Mouse (Mus musculus): ENCODE results near the gene Gm3376. TPM values are rescaled to one million over a fixed set of nuclear protein-coding genes. Genes with fewer than 3 reads are reported as not detected.
"Not testable (repeated sequence)": the region's sequence is repeated elsewhere in the genome, so short reads cannot be mapped to it uniquely, and the experiment has no call there.

Gm3376 gene
- not detected for total RNA-seq (2021)
- long read RNA-seq, experiment 1, result 0 reads
- long read RNA-seq, experiment 2, result 0 reads

DNA sequence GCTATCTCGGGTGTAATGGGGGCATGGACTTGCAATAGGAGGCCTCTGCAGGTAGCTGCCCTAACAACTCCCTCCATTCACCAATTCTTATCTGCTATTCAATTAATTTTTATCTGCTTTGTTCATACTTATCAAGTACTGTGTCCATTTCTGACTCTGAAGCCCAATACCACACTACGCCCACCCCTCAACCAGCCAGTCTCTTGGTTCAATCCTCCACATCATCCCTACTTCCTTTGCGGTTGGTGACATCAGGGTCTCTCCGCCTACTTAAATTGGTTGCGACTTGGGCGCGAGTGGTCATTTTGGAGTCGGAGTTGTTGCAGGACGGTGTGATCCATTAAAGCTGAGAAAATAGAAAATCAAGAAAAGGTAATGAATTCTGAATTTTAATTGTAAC lies at the start of gene Gm3376:
TSS of gene Gm3376 (plus strand) at position 301 of the 400 bp plus-strand sequence.
- not testable (repeated sequence) for DNase-seq
